Mouse (Mus musculus) spleen, embryonic (tissue): ENCODE data around the gene Hist2h2aa1.
"Not testable (repeated sequence)": the region's sequence is repeated elsewhere in the genome, so short reads cannot be mapped to it uniquely, and the experiment has no call there.

Experiments
- CTCF ChIA-PET: fragments of 350-600 bp; sonication (Branson Sonifier 250); formaldehyde crosslinking; loops from one replicate; lab custom pipeline; 2022; lab: Charles Lee

The Hist2h2aa1 gene

GRCm38 (mm10) chr3:96226695-96227648 is 18.3 kb upstream of the Hist2h2aa1 start:
- CTCF ChIA-PET, result no interaction called here

DNA sequence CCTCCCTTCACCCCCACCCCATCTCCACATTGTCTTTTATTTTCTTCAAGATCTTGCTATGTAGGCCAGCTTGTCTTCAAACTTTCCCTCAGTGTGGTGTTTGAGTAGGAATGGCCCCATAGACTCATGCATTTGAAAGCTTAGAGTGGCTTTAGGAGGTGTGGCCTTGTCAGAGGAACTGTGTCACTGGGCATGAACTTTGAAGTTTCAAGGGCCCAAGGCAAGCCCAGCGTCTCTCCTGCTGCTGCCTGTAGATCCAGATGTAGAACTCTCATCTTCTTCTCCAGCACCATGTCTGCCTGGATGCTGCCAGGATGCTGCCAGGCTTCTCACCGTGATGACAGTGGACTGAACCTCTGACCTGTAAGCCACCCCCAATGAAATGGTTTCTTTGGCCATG is 16.5 kb upstream of the Hist2h2aa1 start:
- CTCF ChIA-PET, result no interaction called here

DNA sequence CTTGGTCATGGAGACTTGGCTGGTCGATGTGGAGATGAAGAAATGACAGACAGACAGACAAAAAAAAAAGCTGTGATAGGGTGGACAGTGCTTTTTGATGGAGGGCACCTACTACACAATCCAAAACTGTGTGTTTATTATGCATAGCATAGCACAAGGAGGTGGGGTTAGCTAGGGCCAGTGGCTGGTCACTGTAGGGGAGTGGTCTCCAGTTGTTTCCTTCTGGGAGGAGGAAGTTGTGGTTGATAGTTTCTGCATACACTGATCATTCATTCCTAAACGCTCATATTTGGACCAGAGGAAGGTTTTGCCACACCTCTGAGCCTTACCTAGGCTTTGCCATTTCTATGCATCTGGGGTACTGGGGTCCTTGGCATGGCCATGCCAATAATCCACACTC is 14.9 kb upstream of the Hist2h2aa1 start:
- CTCF ChIA-PET, result no interaction called here

DNA sequence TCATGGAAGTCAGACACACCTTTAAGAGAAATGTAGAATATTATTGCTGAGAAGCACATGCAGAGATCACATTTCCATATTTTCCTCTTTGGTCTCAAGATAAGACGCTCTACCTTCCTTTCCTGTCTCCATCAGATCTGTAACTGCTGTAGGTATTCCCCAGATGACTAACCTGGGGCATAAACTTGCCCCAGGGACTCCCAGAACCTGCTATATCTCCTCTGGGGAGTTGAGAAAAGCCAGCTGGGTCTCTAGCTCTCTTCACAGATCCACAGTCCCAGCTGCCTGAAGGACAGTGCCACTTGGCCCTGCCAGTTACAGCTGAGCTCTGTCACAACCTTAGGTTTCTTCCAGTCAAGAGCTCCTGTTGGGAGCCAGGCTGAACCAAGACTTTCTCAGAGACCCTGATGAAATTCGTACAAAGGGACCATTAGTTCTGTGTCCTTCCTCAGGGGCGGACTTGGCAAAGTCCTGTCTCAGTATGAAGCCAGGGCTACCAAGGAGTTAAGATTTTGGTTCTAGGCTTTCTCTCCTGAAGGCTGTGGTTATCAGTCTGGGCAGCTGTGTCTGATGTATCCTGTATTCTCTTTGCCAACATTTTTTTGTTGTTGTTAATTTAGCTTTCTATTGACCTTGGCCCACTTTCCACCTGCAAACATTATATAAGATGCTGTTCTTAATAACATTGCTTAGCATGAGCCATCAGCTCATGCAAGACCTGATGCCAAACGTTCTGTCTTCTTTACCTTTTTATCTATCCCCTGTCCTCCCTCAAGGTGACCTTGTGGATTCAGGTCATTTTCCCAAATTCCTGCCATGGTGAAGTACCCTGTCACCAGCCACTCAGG is 14.2 kb upstream of the Hist2h2aa1 start:
- CTCF ChIA-PET, result no interaction called here

GRCm38 (mm10) chr3:96231758-96232120 is 13.6 kb upstream of the Hist2h2aa1 start:
- CTCF ChIA-PET, result no interaction called here

DNA sequence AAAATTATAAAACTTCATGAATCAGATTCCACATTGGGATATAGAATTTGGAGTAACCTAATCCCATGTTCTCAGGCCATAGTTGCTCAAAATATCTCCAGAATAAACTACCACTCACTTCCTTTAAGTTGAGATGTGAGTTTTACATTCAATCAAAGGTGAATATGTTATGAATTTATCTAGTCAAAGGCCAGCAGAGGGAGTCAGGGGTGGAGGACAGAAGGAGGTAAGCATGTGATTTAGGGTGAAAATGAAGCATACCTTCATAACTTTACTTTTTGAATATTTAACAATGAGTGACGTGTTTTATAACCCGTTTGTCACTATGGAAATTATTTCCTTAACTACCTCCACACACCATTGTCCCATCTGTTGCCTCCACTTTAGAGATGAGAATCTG is 10.4 kb upstream of the Hist2h2aa1 start:
- CTCF ChIA-PET, result interaction anchor here (0.9 kb wide), 1 partner anchor 26 kb away, joined by 3 read pairs; no protein-coding TSS in a partner anchor

GRCm38 (mm10) chr3:96235836-96236235 is 9.5 kb upstream of the Hist2h2aa1 start:
- CTCF ChIA-PET, result interaction anchor here (0.7 to 1.5 kb wide), 2 partner anchors 26 to 43 kb away, joined by 3 to 5 read pairs; no protein-coding TSS in a partner anchor

GRCm38 (mm10) chr3:96236834-96237334 is 8.4 kb upstream of the Hist2h2aa1 start:
- CTCF ChIA-PET, result interaction anchor here (0.6 to 1.5 kb wide), 4 partner anchors 23 to 376 kb away, joined by 3 to 4 read pairs (median 4); no protein-coding TSS in a partner anchor

- CTCF ChIA-PET, result interaction anchor here (0.6 to 1.5 kb wide), 3 partner anchors 24 to 90 kb away, joined by 3 to 4 read pairs (median 4); no protein-coding TSS in a partner anchor
Observed at GRCm38 (mm10) chr3:96237335-96237903, 7.9 kb upstream of the Hist2h2aa1 start.

GRCm38 (mm10) chr3:96237904-96238511 is 7.3 kb upstream of the Hist2h2aa1 start:
- CTCF ChIA-PET, result interaction anchor here (0.6 to 0.9 kb wide), 2 partner anchors 45 to 90 kb away, joined by 4 read pairs; no protein-coding TSS in a partner anchor

- CTCF ChIA-PET, result not testable (repeated sequence)
Observed at GRCm38 (mm10) chr3:96238954-96239793, 6.1 kb upstream of the Hist2h2aa1 start, which contains the start of gene Hist2h3c2. Hist2h3c2 (minus strand) TSS chr3:96239127.

DNA sequence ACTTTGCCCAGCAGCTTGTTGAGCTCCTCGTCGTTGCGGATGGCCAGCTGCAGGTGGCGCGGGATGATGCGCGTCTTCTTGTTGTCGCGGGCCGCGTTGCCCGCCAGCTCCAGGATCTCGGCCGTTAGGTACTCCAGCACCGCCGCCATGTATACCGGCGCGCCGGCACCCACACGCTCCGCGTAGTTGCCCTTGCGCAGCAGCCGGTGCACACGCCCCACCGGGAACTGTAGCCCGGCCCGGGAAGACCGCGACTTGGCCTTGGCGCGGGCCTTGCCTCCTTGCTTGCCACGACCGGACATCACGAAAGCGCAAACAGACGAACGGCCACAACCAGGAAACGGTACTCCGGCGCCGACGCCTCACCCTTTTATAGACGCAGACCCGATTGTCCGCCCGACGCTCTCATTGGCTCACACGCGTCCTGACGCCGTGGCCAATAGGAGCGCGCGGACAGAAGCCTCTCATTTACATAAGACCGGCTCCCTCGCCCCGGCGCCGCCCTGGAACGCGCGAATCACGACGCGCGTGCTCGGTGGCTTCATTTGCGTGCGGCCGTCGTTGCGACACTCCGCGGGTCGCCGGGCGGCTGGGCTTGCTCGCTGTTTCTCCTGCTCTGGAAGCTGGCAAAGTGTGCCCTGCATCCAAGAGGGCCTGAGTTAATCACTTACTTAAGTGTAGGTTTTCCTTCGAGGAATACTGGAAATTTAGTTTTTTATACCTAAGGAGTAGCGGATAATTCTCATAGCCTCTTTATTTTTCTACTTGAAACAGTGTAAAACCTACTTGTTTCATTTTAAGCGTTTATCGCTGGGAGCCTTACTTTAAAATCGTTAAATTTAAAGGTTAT is 5.1 kb upstream of the Hist2h2aa1 start, which contains the start of gene Hist2h2aa2:
Hist2h2aa2 (minus strand) TSS at position 328 of the 850 bp plus-strand sequence.
- CTCF ChIA-PET, result interaction anchor here (0.7 kb wide), 1 partner anchor 505 kb away, joined by 6 read pairs; no protein-coding TSS in a partner anchor

- CTCF ChIA-PET, result interaction anchor here (0.6 to 0.7 kb wide), 2 partner anchors 42 to 505 kb away, joined by 4 to 6 read pairs; no protein-coding TSS in a partner anchor
Observed at GRCm38 (mm10) chr3:96240799-96241197, 4.5 kb upstream of the Hist2h2aa1 start.

GRCm38 (mm10) chr3:96243921-96244572 is 1.2 kb upstream of the Hist2h2aa1 start:
- CTCF ChIA-PET, result interaction anchor here (0.5 to 1.2 kb wide), 2 partner anchors 20 to 64 kb away, joined by 3 to 5 read pairs; no protein-coding TSS in a partner anchor

DNA sequence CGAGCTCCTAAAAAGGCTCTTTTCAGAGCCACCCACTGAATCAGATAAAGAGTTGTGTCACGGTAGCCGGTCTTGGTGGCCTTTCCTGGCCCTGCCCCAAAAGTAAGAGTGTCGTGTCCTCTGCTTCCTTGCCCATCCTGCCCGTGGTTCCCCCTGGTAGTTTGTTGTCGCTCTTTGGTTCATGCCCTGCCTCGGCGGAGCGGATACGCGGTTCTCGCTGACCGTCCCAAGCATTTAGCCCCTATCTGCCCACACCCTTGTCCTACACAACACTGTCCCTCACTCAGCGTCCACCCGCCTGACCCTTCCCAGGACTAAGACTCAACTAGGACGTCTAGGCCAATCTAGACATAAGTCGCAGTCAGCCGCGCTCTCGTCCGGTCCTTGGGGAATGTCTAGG is 721 bp downstream of the Hist2h2aa1 start:
- CTCF ChIA-PET, result not testable (repeated sequence)

DNA sequence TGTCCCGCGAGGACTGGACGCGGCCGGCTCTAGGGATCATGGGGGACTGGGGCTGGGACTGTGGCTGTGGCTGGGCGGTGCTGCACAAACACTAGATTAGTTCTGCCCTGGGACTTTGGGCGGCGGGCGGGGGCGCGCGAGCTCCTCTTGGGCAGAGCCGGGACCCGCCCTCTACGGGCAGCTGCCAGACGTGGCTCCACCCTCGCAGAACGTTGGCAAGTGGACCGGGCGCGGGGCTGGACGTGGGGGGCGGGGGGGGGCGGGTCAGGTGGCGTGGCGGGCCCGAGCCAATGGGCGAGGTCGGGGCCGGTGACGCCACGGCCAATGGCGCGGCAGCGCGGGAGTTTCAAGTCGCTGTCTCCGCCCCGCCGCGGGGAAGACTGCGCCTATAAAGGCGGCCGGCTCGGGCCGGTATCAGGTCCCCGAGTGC is 1.1 kb downstream of the Hist2h2aa1 start, which contains the start of gene Hist2h3c1:
Hist2h3c1 (plus strand) TSS at position 259 of the 430 bp plus-strand sequence.
- CTCF ChIA-PET, result not testable (repeated sequence)

GRCm38 (mm10) chr3:96247356-96248140 is 2.3 kb downstream of the Hist2h2aa1 start:
- CTCF ChIA-PET, result interaction anchor here (0.6 kb wide), 1 partner anchor 93 kb away, joined by 5 read pairs; no protein-coding TSS in a partner anchor
